Mouse (Mus musculus) macrophage (primary cell): ENCODE results near the gene Ccdc153. TPM values are rescaled to one million over a fixed set of nuclear protein-coding genes. Genes with fewer than 3 reads are reported as not detected.

ENCODE experiments used
- H3K27ac ChIP-seq: fragments of 350-480 bp; formaldehyde crosslinking; 2 replicates; pipeline ENCODE4 v1.9.0; 2021
- H3K36me3 ChIP-seq: fragments of 350-480 bp; formaldehyde crosslinking; 2 replicates; pipeline ENCODE4 v1.9.0; 2021; ENCODE audit errors: inconsistent target
- H3K4me3 ChIP-seq: fragments of 350-480 bp; formaldehyde crosslinking; 2 replicates; pipeline ENCODE4 v1.9.0; 2021; ENCODE audit errors: inconsistent target
- H3K79me2 ChIP-seq: fragments of 350-480 bp; formaldehyde crosslinking; 2 replicates; pipeline ENCODE4 v1.9.0; 2021; ENCODE audit errors: inconsistent target
- WGBS: methylation state at CpG from one replicate; pipeline ENCODE4 v1.1.7; 2026; ENCODE audit warnings: inconsistent platforms; ENCODE audit not compliant: missing documents; 5-methylcytosine and 5-hydroxymethylcytosine counted together
- polyA plus RNA-seq: library from polyadenylated mRNA; stranded (reverse); fragments of 250-400 nt; gene quantifications from 3 replicates; pipeline ENCODE4 v1.2.4, GENCODE M21; 2018; ENCODE audit warnings: inconsistent platforms

The Ccdc153 gene
- polyA plus RNA-seq, 1 experiment from 2014 or later: not detected

DNA sequence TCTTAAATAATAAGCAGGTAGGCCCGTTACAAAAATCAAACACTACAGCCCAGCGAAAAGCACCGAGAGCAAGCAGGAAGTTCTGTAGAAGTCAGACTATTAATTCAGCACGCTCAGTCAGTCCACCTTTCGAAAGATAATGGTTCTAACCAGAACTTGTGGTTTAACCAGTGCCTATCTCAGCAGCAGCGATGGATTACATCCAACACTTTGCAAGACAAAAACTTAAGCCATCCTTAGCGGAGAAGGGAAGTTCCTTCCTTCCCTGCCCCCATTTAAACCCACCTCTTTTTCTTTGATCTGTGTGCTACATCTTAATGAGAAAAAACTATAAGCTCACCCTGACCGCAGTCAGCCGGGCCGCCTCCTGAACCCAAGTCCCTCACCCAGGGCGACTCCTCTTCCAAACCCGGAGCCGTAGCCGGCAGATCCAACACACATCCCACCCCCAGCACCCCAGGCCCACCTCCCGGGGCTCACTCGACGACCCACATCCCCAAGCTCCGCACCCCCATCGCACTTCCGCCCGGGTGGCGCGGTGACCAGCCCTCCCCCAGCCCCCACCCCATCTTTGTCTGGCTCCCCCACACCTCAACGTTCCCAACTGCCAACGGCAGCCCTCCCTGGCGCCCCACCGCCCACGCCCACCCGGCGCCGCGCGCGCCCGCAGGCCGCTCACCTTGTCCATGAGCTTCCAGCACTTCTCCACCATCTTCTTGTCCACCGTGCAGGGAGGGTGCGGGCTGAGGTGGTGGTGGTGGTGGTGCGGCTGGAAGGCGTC lies 7.3 kb upstream of the Ccdc153 start:
- no peaks in the 10 kb centered on the region for H3K36me3 ChIP-seq
- WGBS: 0% methylated on average over 21 of the region's 40 CpGs
- peak overlapping the region; percentile 83 for H3K4me3 ChIP-seq
- H3K79me2 ChIP-seq: peaks cover 52% of the 10 kb centered on the region
- peak overlapping the region; percentile 92 for H3K27ac ChIP-seq

DNA sequence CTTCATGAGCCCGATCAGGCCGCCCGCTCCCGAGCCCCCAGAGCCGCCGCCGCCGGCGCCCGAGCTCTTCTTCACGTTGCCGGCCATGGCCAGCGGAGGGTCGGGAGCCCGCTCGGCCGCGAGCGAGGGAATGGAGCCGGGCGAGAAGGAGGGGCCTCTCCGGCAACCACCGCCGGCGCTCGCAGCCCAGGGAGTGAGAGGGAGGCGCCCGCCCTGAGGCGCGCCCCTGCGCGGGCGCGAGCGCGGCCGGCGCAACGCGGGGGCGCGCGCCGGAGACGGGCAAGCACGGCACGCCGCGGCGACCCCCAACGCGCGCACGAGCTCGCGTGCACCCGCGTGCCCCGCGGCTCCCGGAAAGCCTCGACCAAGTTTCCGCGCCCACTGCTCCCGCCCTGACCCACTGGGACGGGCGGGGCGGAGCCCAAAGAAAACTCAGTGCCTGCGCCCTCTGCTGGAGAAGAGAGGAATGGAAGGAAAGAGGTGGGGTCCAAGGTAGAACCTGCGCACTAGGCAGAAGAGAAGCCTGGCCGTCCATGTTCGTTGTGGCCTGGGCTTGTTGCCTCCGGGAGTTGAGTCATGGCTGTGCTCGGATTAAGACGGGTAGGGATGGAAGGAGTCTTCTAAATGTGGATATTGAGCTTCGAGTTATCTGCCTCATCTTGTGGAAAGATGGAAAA lies 6.5 kb upstream of the Ccdc153 start, which contains the start of gene Cbl:
Gene Cbl, minus strand, starts transcription at position 248 of the 677 bp plus-strand sequence.
- H3K27ac ChIP-seq: peak within 1 kb of the TSS; percentile 95
- peak within 1 kb of the TSS; percentile 83 for H3K4me3 ChIP-seq
- no peaks in the 10 kb centered on the region for H3K36me3 ChIP-seq
- peaks cover 44% of the 10 kb centered on the region for H3K79me2 ChIP-seq
- 2% methylated on average over 60 of the region's 76 CpGs for WGBS

DNA sequence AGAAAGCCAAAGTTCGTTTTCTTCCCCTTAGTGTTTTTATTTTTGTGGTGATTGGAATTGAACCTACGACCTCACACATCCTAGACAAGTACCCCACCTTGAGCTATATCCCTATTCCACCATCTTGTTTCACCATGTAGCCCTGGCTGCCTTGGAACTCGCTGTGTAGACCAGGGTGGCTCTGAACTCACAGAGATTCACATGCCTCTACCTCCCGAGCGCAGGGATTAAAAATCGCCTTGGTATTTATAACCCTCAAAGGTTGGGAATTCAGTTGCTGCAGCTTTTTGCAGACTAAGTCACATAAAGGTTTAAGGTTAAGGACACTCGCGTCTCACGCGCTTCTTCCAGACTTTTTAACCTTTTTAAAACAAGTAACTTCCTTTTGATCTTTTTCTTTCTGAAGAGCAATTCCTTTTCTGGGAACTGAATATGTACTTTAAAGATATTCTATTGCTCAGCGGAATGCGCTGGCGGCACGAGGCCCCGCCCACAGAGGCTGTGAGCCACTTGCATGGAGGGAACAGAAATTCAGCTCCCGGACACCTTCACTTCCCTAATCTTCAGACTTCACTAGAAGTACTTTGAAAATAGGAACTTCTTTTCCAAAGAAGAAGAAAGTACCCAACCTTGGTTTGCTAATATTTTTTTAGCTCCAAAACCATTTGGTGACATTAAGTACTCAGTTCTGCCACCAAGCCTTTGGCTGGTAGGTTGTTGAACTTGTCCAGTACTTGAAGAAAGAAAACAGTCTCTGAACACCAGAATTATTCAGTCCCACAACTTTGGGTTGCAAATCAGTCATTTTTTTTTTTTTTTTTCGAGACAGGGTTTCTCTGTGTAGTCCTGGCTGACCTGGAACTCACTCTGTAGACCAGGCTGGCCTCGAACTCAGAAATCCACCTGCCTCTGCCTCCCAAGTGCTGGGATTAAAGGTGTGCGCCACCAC lies 5.7 kb upstream of the Ccdc153 start:
- Histone ChIP-seq H3K36me3 (no peaks in the 10 kb centered on the region), H3K27ac (peak overlapping the region; percentile 95), H3K4me3 (peak overlapping the region; percentile 34), H3K79me2 (peaks cover 36% of the 10 kb centered on the region)
- WGBS: 2% methylated on average over 16 of the region's 19 CpGs

DNA sequence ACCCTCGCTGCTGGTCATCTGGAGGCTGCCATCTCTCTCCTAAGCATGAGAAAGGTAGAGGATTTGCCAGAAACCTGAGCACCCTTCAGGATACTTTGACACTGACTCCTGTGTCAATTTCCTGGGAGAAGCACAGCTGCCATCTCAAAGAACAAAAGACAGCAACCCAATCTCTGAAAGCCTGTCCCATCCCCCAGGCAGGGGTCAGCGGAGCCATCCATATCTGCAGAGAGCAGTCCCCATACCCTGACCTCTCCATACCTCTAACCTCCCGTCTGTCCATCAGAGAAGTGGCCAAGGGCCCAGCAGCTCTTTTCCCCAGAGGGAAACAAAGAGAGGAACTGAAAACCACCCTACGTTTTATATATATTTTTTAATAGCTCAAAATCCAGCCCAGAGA lies 3.9 kb upstream of the Ccdc153 start:
- WGBS: 53% methylated on average over 4 of the region's 4 CpGs
- Histone ChIP-seq H3K36me3 (no peaks in the 10 kb centered on the region), H3K79me2 (peaks cover 18% of the 10 kb centered on the region), H3K4me3 (no peak overlapping the region), H3K27ac (0 out of 2 replicates have a peak overlapping the region, but pooled peaks have one; percentile 95)

DNA sequence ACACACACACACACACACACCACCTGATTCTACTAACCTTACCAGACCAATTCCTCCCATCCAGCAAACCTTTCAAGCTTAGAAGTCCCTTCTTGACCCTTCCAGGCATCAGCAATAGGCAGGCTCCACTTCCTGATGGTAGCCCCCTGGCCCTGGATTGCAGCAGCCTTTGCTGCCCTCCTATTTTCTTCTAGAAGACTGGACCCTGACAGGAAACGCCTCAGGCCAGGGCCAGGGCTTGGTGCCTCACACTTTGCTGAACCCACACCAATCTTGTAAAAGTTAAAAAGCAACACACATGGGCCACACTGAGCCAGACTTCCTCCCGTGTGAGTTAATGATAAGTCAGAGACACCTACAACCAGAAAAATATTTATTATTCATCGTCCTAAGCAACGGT lies 3.3 kb upstream of the Ccdc153 start:
- H3K36me3 ChIP-seq: no peaks in the 10 kb centered on the region
- no peak overlapping the region for H3K4me3 ChIP-seq
- H3K27ac ChIP-seq: no peak overlapping the region
- H3K79me2 ChIP-seq: peaks cover 13% of the 10 kb centered on the region
- WGBS: 89% methylated on average over 4 of the region's 4 CpGs

- WGBS: 80% methylated on average over 15 of the region's 17 CpGs
Observed at GRCm38 (mm10) chr9:44238501-44239190, 1.8 kb upstream of the Ccdc153 start.

DNA sequence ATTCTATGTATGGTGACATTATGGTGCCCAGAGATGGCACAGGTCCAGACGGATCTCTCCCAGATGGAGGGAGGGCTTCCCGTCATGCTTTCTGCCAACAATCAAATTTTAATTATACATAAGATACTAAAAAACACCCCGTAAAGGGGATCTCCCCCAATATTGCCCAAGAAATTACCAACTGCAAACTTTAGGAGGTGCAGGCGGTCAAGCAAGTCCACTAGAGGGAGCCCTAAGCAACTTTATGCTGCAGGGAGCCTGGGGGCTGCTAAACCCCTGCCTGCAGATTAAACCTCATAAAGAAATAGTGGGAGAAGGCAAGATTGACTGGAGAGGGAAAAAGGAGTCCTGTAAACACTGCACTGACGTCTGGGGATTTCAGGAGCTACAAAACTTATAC lies 1.0 kb upstream of the Ccdc153 start:
- 13% methylated on average over 5 of the region's 5 CpGs for WGBS
- H3K27ac ChIP-seq: no peak overlapping the region
- H3K36me3 ChIP-seq: no peaks in the 10 kb centered on the region
- no peaks in the 10 kb centered on the region for H3K79me2 ChIP-seq
- no peak overlapping the region for H3K4me3 ChIP-seq

More at GRCm38 (mm10) chr9:44238501-44239190, 1.8 kb upstream of the Ccdc153 start:
- no peak overlapping the region for H3K4me3 ChIP-seq
- no peak overlapping the region for H3K27ac ChIP-seq
- H3K36me3 ChIP-seq: no peaks in the 10 kb centered on the region
- no peaks in the 10 kb centered on the region for H3K79me2 ChIP-seq

- H3K79me2 ChIP-seq: no peaks in the 10 kb centered on the region
- H3K4me3 ChIP-seq: no peak overlapping the region
- no peaks in the 10 kb centered on the region for H3K36me3 ChIP-seq
- no peak overlapping the region for H3K27ac ChIP-seq
- 94% methylated on average over 4 of the region's 5 CpGs for WGBS
Observed at GRCm38 (mm10) chr9:44240911-44241310, 435 bp downstream of the Ccdc153 start.

DNA sequence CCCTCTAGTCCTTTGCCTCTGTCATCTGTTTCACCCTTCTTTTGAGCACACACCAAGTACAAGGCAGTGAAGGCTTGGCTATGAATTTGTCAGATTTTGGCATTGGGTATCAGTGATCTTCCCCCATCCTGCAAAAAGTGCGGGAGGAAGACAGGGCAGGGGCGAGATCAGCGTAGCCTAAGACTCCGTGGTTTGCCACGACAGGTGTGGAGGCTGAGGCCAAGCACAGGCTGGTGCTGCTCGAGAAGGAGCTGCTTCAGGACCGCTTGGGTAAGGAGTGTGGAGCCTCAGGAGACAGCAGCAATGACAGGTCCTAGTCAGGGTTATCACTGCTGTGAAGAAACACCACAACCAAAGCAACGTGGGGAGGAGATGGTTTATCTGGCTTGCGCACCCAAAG lies 942 bp downstream of the Ccdc153 start:
- Histone ChIP-seq H3K79me2 (no peaks in the 10 kb centered on the region), H3K36me3 (no peaks in the 10 kb centered on the region), H3K4me3 (no peak overlapping the region), H3K27ac (no peak overlapping the region)
- WGBS: 75% methylated on average over 8 of the region's 9 CpGs

GRCm38 (mm10) chr9:44243621-44244020 lies 3.1 kb downstream of the Ccdc153 start:
- Histone ChIP-seq H3K79me2 (no peaks in the 10 kb centered on the region), H3K27ac (no peak overlapping the region), H3K36me3 (no peaks in the 10 kb centered on the region), H3K4me3 (no peak overlapping the region)
- WGBS: 94% methylated on average over 2 of the region's 2 CpGs

DNA sequence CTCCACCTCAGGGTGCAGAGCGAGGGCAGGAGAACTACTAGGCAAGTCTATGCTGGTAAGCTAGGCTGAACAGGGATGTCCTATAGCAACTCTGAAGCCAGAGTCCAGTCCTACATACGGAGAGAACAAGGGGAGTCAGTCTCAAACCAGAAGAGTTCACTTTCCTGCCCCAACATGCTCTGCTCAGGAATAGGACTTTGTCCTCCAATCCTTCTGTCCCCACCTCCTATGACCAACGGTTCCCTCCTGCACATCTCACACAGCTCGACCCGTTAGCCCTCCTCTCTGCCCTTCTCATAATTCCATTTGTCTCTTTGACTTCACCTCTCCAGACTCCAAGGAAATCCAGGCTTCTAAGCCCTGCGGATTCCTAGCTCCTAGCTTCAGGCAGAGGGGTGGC lies 7.4 kb downstream of the Ccdc153 start:
- Histone ChIP-seq H3K79me2 (no peaks in the 10 kb centered on the region), H3K4me3 (no peak overlapping the region), H3K36me3 (peaks cover 5% of the 10 kb centered on the region; the same call in 1 of the 2 replicates), H3K27ac (no peak overlapping the region)
- 77% methylated on average over 6 of the region's 6 CpGs for WGBS

GRCm38 (mm10) chr9:44249181-44250146 lies 9.0 kb downstream of the Ccdc153 start:
- Histone ChIP-seq H3K27ac (no peak overlapping the region), H3K4me3 (no peak overlapping the region), H3K79me2 (no peaks in the 10 kb centered on the region), H3K36me3 (peaks cover 15% of the 10 kb centered on the region; the same call in 1 of the 2 replicates)
- 44% methylated on average over 24 of the region's 26 CpGs for WGBS

GRCm38 (mm10) chr9:44250445-44250844 lies 10.0 kb downstream of the Ccdc153 start:
- peaks cover 15% of the 10 kb centered on the region; the same call in 1 of the 2 replicates for H3K36me3 ChIP-seq
- no peak overlapping the region for H3K27ac ChIP-seq
- no peak overlapping the region for H3K4me3 ChIP-seq
- WGBS: 78% methylated on average over 4 of the region's 4 CpGs
- no peaks in the 10 kb centered on the region for H3K79me2 ChIP-seq
